Mouse (Mus musculus) lung, adult 2 months (tissue): ENCODE measurements around the gene Cutal.

ENCODE experiments used
- CTCF ChIP-seq: fragments of 200-500 bp; IDR thresholded peaks from 2 replicates; pipeline ENCODE4 v1.5.1; 2011; ENCODE audit warnings: mild to moderate bottlenecking, low read length, control low read depth; ENCODE audit not compliant: insufficient read depth
- POLR2A ChIP-seq: fragments of 200-500 bp; IDR thresholded peaks from 2 replicates; pipeline ENCODE4 v1.6.1; 2011; ENCODE audit warnings: low read depth, mild to moderate bottlenecking, control low read depth, low read length, borderline replicate concordance; ENCODE audit errors: extremely low read depth

DNA sequence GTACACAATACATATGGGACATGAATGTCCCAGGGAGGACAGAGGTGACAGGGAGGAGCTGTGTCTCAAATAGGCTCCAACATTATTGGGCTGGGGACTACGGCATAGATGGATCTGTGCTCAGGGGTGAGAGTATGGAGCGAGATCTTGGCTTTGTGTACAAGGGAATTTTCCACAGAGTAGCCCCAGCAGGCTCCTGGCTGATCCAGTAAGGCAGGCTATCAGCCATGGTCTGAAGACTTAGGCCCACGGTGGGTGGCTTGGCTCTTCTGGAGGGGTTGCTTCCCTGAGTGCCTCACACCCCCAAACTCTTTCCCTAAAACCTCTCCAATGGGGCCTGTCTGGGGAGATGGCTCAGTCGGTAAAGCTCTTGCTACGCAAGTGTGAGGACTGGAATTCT is 66.0 kb downstream of the Cutal start:
- TF ChIP-seq POLR2A (no peak), CTCF (no peak)
